Mouse (Mus musculus) liver, embryonic 11.5 days (tissue): ENCODE data around the gene Cop1. TPM values are rescaled to one million over a fixed set of nuclear protein-coding genes. Genes with fewer than 3 reads are reported as not detected.

Experiments
- ATAC-seq: fragments of 200-750 bp; cut with Nextera tagmentation; replicated peaks from 2 replicates; pipeline ENCODE4 v1.8.0; 2017; ENCODE audit warnings: moderate number of reproducible peaks, mild to moderate bottlenecking, moderate TSS enrichment, moderate library complexity; ENCODE audit not compliant: low FRiP score
- DNase-seq: peaks from one replicate; pipeline ENCODE4 v3.0.0-alpha.2; 2017; ENCODE audit warnings: low spot score
- H3K27ac ChIP-seq: fragments of 300-500 bp; sonication (generic); 2 replicates; pipeline ENCODE4 v1.5.1; 2014; ENCODE audit warnings: mild to moderate bottlenecking, low read depth, low read length, control low read depth
- H3K27me3 ChIP-seq: fragments of 300-500 bp; sonication (generic); replicated peaks from 2 replicates; pipeline ENCODE4 v1.6.1; 2014; ENCODE audit warnings: low read length, mixed read lengths; ENCODE audit not compliant: control insufficient read depth, insufficient read depth
- H3K36me3 ChIP-seq: fragments of 300-500 bp; sonication (generic); 2 replicates; pipeline ENCODE4 v1.6.1; 2014; ENCODE audit warnings: mild to moderate bottlenecking, low read length, moderate library complexity, mixed read lengths; ENCODE audit not compliant: control insufficient read depth, insufficient read depth
- H3K4me1 ChIP-seq: fragments of 300-500 bp; sonication (generic); replicated peaks from 2 replicates; pipeline ENCODE4 v1.6.1; 2014; ENCODE audit warnings: low read length, mixed read lengths; ENCODE audit not compliant: control insufficient read depth, insufficient read depth
- H3K4me2 ChIP-seq: fragments of 300-500 bp; sonication (generic); 2 replicates; pipeline ENCODE4 v1.6.1; 2014; ENCODE audit warnings: mild to moderate bottlenecking, control low read depth, moderate library complexity
- H3K4me3 ChIP-seq: fragments of 300-500 bp; sonication (generic); 2 replicates; pipeline ENCODE4 v1.5.1; 2014; ENCODE audit warnings: low read depth, low read length, control low read depth
- H3K9ac ChIP-seq: fragments of 300-500 bp; sonication (generic); 2 replicates; pipeline ENCODE4 v1.6.1; 2014; ENCODE audit warnings: low read depth, low read length, control low read depth
- H3K9me3 ChIP-seq: fragments of 300-500 bp; sonication (generic); 2 replicates; pipeline ENCODE4 v1.6.1; 2016; ENCODE audit warnings: low read length, inconsistent platforms, mixed read lengths; ENCODE audit not compliant: control insufficient read depth
- WGBS: fragments of 180-500 bp; shearing (Covaris S2); extraction: QIAGEN DNeasy Blood & Tissue Kit; methylation state at CpG from one replicate; pipeline ENCODE4 v1.1.7; 2014; 5-methylcytosine and 5-hydroxymethylcytosine counted together
- polyA plus RNA-seq: library from polyadenylated mRNA; unstranded; fragments of >200 nt; fragmentation: Nextera tagmentation; extraction: Ambion mirVana; gene quantifications from 2 replicates; pipeline ENCODE4 v1.2.1, GENCODE M21; 2014

The Cop1 gene
- polyA plus RNA-seq, 1 experiment from 2014 or later = 104 TPM

DNA sequence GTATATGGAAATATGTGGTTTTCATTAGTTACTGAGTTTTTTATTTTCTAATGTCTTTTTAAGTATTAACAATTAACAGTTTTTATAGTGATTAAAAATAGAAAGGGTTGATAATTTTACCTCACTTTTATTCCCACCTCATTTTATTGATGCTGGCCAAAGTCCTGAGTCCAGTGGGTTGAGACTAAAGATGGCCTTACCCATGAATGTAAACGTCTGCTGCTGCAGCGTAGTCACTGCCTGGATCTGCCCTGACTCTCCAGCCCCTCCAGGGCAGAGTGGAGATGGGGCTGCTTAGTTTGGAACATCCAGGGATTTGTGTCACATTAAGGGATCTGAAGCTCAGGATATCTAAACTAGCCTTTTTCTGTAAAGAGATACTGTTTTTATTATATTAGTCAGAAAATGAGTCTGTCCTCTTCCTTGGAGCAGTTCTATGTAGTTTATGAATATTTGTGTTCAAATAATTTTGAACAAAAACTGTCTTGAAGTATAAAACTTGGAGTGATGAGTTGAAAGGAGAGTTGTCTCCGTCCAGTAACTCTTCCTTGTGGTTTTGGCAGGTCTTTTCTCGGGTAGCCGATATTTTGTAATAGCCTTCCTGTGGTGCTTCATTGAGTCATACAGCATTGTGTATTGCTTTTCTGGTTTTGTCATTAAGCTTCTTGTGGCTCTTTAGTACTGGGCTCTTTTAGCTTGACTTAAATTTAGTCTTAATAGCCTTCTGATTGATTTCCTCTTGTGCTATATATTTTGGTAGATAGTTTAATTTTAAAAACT, 23.0 kb downstream of the Cop1 start:
- no peaks in the 10 kb centered on the region for H3K27me3 ChIP-seq
- DNase-seq = no peak
- no peaks in the 10 kb centered on the region for H3K4me1 ChIP-seq
- H3K27ac ChIP-seq = no peak overlapping the region
- H3K4me3 ChIP-seq = no peak overlapping the region
- ATAC-seq = no peak
- H3K9me3 ChIP-seq = no peaks in the 10 kb centered on the region
- WGBS = 85% methylated on average over 5 of the region's 5 CpGs
- H3K9ac ChIP-seq = no peak overlapping the region
- peaks cover 6% of the 10 kb centered on the region for H3K36me3 ChIP-seq
- no peak overlapping the region for H3K4me2 ChIP-seq

DNA sequence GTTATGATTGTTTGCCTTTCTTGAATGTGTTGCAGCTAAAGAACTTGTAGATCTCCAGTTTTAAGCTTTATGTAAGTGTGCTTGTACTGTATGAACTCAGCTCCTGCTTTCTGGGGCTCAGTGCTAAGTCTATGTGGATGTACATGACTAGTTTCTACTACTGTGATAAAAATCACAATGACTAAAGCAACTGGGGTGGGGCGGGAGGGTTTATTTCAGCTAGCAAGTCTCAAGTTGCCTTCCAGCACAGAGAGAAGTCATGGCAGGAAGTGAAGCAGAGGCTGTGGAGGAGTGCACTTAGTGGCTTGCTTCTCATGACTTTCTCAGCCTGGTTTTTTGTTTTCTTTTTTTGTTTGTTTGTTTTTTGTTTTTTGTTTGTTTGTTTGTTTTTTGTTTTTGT, 24.4 kb downstream of the Cop1 start:
- 80% methylated on average over 1 of the region's 1 CpGs for WGBS
- no peaks in the 10 kb centered on the region for H3K27me3 ChIP-seq
- no peaks in the 10 kb centered on the region for H3K4me1 ChIP-seq
- DNase-seq (no peak), ATAC-seq (no peak; the same call in 1 of the 2 replicates)
- no peak overlapping the region for H3K27ac ChIP-seq
- no peaks in the 10 kb centered on the region for H3K9me3 ChIP-seq
- H3K4me3 ChIP-seq = no peak overlapping the region
- peaks cover 4% of the 10 kb centered on the region for H3K36me3 ChIP-seq
- no peak overlapping the region for H3K9ac ChIP-seq
- H3K4me2 ChIP-seq = no peak overlapping the region

DNA sequence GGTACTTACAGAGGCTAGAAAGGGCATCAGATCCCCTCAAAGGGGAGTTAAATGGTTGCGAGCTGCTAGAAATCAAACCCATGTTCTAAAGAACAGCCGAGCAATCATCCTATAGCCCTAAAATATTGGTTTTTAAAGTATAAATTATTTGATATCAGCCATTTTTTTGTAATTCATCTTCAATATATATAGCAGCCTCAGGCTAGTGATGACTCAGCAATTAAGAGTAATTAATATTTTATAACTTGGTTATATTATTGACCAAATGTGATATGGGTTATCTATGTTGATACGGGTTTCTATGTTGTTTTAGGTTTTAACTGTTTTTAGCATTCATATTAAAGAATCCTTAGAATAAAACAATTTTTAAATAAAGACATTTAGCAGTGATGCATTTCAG, 31.7 kb downstream of the Cop1 start:
- H3K27me3 ChIP-seq = no peaks in the 10 kb centered on the region

DNA sequence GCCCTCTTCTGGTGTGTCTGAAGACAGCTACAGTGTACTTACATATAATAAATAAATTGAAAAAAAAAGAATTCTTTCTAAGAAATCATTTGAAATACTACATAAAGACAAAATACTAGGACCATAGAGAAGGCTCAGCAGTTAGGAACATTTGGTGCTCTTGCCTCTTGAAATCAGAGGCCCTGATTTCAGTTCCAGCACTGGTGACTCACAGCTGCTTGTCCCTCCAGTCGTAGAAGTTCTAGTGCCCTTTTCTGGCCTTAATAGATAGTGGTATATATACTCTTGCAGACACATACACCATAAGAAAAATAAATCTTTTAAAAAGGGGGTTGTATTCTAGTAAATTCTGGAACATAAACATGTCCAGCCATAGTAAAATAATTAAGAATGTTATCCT, 48.0 kb downstream of the Cop1 start:
- no peaks in the 10 kb centered on the region for H3K27me3 ChIP-seq
- H3K9ac ChIP-seq = no peak overlapping the region
- H3K27ac ChIP-seq = no peak overlapping the region
- 77% methylated on average over 1 of the region's 1 CpGs for WGBS
- H3K36me3 ChIP-seq = peaks cover 7% of the 10 kb centered on the region; the same call in 1 of the 2 replicates
- no peaks in the 10 kb centered on the region for H3K9me3 ChIP-seq
- no peak overlapping the region for H3K4me3 ChIP-seq
- no peaks in the 10 kb centered on the region for H3K4me1 ChIP-seq
- ATAC-seq (no peak), DNase-seq (no peak)
- no peak overlapping the region for H3K4me2 ChIP-seq

More for the DNA sequence above, 31.7 kb downstream of the Cop1 start:
- H3K36me3 ChIP-seq = peaks cover 4% of the 10 kb centered on the region; the same call in 1 of the 2 replicates
- no peak for DNase-seq
- ATAC-seq = no peak
- no peaks in the 10 kb centered on the region for H3K9me3 ChIP-seq
- H3K4me2 ChIP-seq = no peak overlapping the region
- H3K4me3 ChIP-seq = no peak overlapping the region
- 93% methylated on average over 3 of the region's 3 CpGs for WGBS
- H3K4me1 ChIP-seq = no peaks in the 10 kb centered on the region
- H3K9ac ChIP-seq = no peak overlapping the region
- H3K27ac ChIP-seq = no peak overlapping the region

DNA sequence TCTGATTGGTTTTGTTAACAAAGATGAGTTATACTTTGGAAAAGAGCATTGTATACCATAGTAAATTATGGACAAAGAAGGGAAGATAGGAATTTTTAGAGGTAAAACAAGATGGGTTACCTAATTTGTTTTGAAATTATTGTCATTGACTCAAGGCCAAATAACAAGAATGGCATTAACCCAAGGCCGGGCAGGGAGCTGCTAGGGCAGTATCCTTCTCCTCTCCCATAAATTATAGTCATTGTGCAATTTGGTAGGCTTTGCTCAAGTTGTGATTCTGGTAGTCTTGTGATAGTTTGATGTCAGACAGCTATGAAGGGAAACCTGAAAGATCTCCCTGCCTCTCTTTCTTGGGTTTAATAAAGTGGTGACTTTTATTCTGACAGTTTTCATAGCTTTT, 49.7 kb downstream of the Cop1 start:
- Histone ChIP-seq H3K27ac (no peak overlapping the region), H3K9me3 (no peaks in the 10 kb centered on the region), H3K4me1 (no peaks in the 10 kb centered on the region), H3K4me3 (no peak overlapping the region), H3K27me3 (no peaks in the 10 kb centered on the region), H3K36me3 (peaks cover 7% of the 10 kb centered on the region; the same call in 1 of the 2 replicates), H3K4me2 (no peak overlapping the region), H3K9ac (no peak overlapping the region)
- ATAC-seq (no peak), DNase-seq (no peak)
- WGBS = 76% methylated on average over 1 of the region's 1 CpGs

DNA sequence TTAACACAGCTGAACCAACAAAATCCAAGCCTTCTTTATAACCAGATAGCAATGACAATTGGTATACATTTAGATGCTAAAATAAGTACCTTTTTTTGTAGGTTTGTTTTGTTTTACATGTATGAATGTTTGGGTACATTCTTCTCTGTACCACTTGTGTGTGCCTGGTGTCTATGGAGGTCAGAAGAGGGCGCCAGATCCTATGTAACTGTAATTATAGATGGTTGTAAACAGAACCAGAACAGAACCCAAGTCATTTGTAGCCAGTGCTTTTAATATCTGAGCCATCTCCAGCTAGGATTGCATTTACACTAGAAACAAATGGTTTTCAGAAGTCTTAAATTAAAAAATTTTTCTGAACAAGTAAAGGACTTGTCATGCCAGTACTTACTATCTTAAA, 54.7 kb downstream of the Cop1 start:
- Histone ChIP-seq H3K27me3 (no peaks in the 10 kb centered on the region), H3K27ac (no peak overlapping the region), H3K4me2 (no peak overlapping the region), H3K4me3 (no peak overlapping the region), H3K9me3 (no peaks in the 10 kb centered on the region), H3K36me3 (peaks cover 6% of the 10 kb centered on the region; the same call in 1 of the 2 replicates), H3K4me1 (no peaks in the 10 kb centered on the region), H3K9ac (no peak overlapping the region)
- WGBS = 66% methylated on average over 1 of the region's 1 CpGs
- ATAC-seq (no peak), DNase-seq (no peak)

DNA sequence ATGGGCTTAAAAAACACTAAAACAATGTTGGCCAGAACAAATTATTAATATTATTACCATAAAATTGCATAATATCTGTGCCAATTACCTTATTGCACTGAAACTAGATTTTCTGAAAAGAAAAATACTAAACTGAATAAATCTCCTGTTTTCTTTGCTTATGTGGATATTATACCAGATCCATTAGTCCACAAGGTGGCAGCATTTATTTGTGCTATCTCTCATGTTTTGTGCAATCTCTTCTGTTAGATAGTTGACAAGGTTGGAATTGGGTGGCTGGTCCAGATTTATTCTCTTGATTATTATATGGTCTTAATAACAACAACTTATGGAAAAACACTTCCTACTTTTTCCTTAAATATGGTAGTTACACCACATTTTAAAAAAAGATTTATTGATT, 58.1 kb downstream of the Cop1 start:
- Histone ChIP-seq H3K9ac (no peak overlapping the region), H3K27me3 (no peaks in the 10 kb centered on the region), H3K4me2 (no peak overlapping the region), H3K4me1 (no peaks in the 10 kb centered on the region), H3K27ac (no peak overlapping the region), H3K4me3 (no peak overlapping the region), H3K9me3 (no peaks in the 10 kb centered on the region), H3K36me3 (peaks cover 14% of the 10 kb centered on the region; the same call in 1 of the 2 replicates)
- ATAC-seq (no peak), DNase-seq (no peak)

DNA sequence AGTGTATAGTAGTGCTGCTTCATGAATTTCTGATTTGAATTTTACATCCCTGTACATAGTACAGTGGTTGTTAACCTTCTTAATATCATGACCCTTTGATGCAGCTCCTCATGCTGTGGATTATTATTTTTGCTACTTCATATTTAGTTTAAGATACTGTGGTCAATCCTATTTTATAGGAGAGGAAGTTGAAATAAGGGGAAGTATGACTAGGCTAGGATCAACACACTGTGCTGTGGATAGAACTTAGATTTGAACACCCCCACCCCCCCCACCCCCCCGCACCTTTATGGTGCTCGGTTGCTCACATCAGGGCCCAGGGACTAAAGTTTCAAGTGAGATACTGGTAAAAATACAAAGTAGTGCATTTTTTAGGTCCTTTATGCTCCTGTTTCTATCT, 58.7 kb downstream of the Cop1 start:
- Histone ChIP-seq H3K36me3 (peaks cover 14% of the 10 kb centered on the region; the same call in 1 of the 2 replicates), H3K27ac (no peak overlapping the region), H3K9ac (no peak overlapping the region), H3K9me3 (no peaks in the 10 kb centered on the region), H3K4me3 (no peak overlapping the region), H3K4me2 (no peak overlapping the region), H3K27me3 (no peaks in the 10 kb centered on the region), H3K4me1 (no peaks in the 10 kb centered on the region)
- no peak for ATAC-seq
- no peak for DNase-seq
- WGBS = 86% methylated on average over 2 of the region's 2 CpGs

DNA sequence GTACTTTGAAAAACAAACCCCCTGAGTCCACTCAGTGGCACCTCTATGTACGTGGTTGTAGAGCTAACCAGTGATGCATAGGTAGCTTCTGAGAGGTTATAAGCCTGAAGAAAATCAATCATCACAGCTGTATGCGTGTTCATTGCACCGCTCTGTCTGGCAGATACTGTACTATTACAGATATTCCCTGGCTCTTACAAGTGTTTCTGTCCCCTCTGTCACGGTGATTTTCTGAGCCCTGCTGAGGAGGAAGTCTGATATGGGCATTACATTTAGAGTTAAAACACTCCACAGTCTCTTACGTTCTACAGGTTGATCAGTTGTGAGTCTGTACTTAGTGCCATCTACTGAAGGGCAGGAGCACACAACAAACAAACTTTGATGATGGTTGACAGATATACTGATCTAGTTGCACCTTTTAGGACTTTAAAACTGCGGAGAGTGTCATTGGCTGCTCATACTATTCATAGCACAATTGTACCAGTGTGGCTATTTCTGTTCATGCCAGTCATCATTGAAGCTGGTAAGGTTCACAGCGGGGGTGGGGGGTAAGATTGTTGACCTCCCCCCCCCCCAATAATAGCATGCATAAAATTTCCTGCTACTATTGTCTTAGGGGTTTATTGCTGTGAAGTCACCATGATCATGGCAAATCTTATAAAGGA, 69.4 kb downstream of the Cop1 start:
- peaks cover 2% of the 10 kb centered on the region; the same call in 1 of the 2 replicates for H3K36me3 ChIP-seq
- 90% methylated on average over 7 of the region's 7 CpGs for WGBS
- no peak for ATAC-seq

More for the DNA sequence above, 69.4 kb downstream of the Cop1 start:
- no peak for DNase-seq
- Histone ChIP-seq H3K9me3 (no peaks in the 10 kb centered on the region), H3K4me3 (no peak overlapping the region), H3K9ac (no peak overlapping the region), H3K4me2 (no peak overlapping the region), H3K4me1 (no peaks in the 10 kb centered on the region), H3K27me3 (no peaks in the 10 kb centered on the region), H3K27ac (no peak overlapping the region)
